Mouse (Mus musculus) liver, adult 2 months (tissue): ENCODE results near the gene Mindy1.

Source experiments
- CTCF ChIP-seq: fragments of 200-500 bp; IDR thresholded peaks from 2 replicates; pipeline ENCODE4 v1.5.1; 2011; ENCODE audit warnings: low read depth, low read length, control low read depth
- POLR2A ChIP-seq: fragments of 200-500 bp; IDR thresholded peaks from 2 replicates; pipeline ENCODE4 v1.6.1; 2011; ENCODE audit warnings: low read length, control low read depth; ENCODE audit not compliant: insufficient read depth; ENCODE audit errors: extremely low read depth

GRCm38 (mm10) chr3:95328803-95329404, 47.8 kb downstream of the Mindy1 start:
- TF ChIP-seq POLR2A = no peak
- TF ChIP-seq CTCF = no peak
